Mouse (Mus musculus): ENCODE measurements around the gene Ncdn.

Gene Ncdn

GRCm38 (mm10) chr4:126732531-126733380 lies 20.5 kb downstream of the Ncdn start:
- intact Hi-C loops (cut with DNase I): no loop called here

- intact Hi-C loops (cut with DNase I): no loop called here
These were observed 21.1 kb downstream of the Ncdn start for GRCm38 (mm10) chr4:126732111-126732510.

GRCm38 (mm10) chr4:126707439-126707826 lies 45.8 kb downstream of the Ncdn start:
- intact Hi-C loops (cut with DNase I): no loop called here

GRCm38 (mm10) chr4:126706630-126707438 lies 46.4 kb downstream of the Ncdn start:
- intact Hi-C loops (cut with DNase I): no loop called here

GRCm38 (mm10) chr4:126696908-126697307 lies 56.3 kb downstream of the Ncdn start:
- intact Hi-C loops (cut with DNase I): no loop called here
